Mouse (Mus musculus) leukemia stem cell, adult 10-12 weeks (primary cell): ENCODE measurements around the gene Zfp715. TPM values are rescaled to one million over a fixed set of nuclear protein-coding genes. Genes with fewer than 3 reads are reported as not detected.

ENCODE experiments used
- polyA plus RNA-seq: library from polyadenylated mRNA; stranded (reverse); fragments of >175 nt; gene quantifications from 2 replicates; pipeline ENCODE4 v1.2.3, GENCODE M21; 2012; ENCODE audit warnings: low replicate concordance

Gene Zfp715
- 2.4 TPM in 1 of 2 replicates, not detected in the other for polyA plus RNA-seq

DNA sequence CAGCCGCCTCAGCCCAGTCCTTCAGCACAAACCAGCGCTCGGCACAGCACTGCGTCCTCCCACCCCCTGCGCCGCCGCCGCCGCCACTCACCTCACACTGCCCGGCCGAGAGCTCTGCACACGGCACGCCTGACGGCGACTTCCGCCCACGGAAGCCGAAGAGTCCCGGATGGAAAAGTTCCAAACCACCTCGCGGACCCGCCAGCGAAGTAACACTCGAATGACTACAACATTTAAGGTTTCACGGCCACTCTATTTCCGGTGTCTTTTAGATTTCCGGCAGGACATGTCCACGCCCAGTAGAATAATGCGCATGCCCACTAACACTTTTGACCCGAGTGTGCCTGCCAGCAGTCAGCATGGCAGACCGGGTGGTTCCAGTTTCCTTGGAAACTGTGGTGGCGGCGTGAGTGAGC lies at the start of gene Zfp715:
Gene Zfp715, minus strand, starts transcription at position 282 of the 416 bp plus-strand sequence.

DNA sequence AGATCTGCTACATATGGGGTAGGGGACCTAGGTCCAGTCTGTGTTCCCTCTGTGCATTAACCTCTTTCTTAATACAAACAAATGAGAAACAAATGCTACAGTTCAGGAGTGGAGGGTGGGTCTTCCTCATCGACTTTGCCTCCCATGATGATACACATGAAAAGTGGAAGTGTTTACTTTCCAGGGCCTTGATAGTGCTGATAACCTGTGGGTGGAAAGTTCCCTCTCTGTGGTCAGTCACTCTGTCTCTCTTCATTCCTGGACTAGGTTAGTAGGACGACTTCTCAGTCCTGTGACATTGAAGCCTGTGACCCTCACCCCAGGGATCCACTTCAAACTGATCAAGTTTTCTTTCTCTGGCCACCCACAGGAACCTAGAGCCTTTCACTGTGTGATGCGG lies 38.1 kb upstream of the Zfp715 start, which contains the start of gene Siglecf:
Gene Siglecf, plus strand, starts transcription at position 188 of the 400 bp plus-strand sequence.

Other genes starting within 250 kb of the Zfp715 start
- not detected in 2 replicates for gene Zfp936, start 199.1 kb downstream of the Zfp715 start, polyA plus RNA-seq
- 0.26 TPM in 1 of 2 replicates, not detected in the other for gene Siglecf, start 38.0 kb upstream of the Zfp715 start, polyA plus RNA-seq
- 17.6 and 29.5 TPM in 2 replicates for gene Siglecg, start 94.9 kb upstream of the Zfp715 start, polyA plus RNA-seq
- 0.18 TPM in 1 of 2 replicates, not detected in the other for gene Lim2, start 114.4 kb upstream of the Zfp715 start, polyA plus RNA-seq
- gene Nkg7, start 123.8 kb upstream of the Zfp715 start, polyA plus RNA-seq, result 1.1 and 1.3 TPM in 2 replicates
- gene Cldnd2, start 127.5 kb upstream of the Zfp715 start, polyA plus RNA-seq, result not detected in 2 replicates
- 23.9 and 71.5 TPM in 2 replicates for gene Etfb, start 130.8 kb upstream of the Zfp715 start, polyA plus RNA-seq
- not detected in 2 replicates for gene Gm45233, start 130.8 kb upstream of the Zfp715 start, polyA plus RNA-seq
- 2.8 and 6.4 TPM in 2 replicates for gene Vsig10l, start 149.9 kb upstream of the Zfp715 start, polyA plus RNA-seq
- 0.59 TPM in 1 of 2 replicates, not detected in the other for gene Iglon5, start 176.8 kb upstream of the Zfp715 start, polyA plus RNA-seq
- gene 4931406B18Rik, start 192.6 kb upstream of the Zfp715 start, polyA plus RNA-seq, result not detected in 2 replicates
- 5.2 and 7.8 TPM in 2 replicates for gene Cd33, start 231.1 kb upstream of the Zfp715 start, polyA plus RNA-seq
- gene Zfp658, start 249.0 kb upstream of the Zfp715 start, polyA plus RNA-seq, result 0.30 and 0.33 TPM in 2 replicates